Mouse (Mus musculus) retina, postnatal 7 days (tissue): ENCODE measurements around the gene Rngtt.
"Not testable (repeated sequence)": the region's sequence is repeated elsewhere in the genome, so short reads cannot be mapped to it uniquely, and the experiment has no call there.

ENCODE experiments used
- DNase-seq: peaks from one replicate; pipeline ENCODE4 v3.0.0-alpha.2; 2012; ENCODE audit warnings: low read depth, low spot score

Gene Rngtt

GRCm38 (mm10) chr4:33309764-33310757 lies at the start of gene Rngtt:
Gene Rngtt, plus strand, starts transcription at chr4:33310311.
- peak; percentile 92 for DNase-seq

DNA sequence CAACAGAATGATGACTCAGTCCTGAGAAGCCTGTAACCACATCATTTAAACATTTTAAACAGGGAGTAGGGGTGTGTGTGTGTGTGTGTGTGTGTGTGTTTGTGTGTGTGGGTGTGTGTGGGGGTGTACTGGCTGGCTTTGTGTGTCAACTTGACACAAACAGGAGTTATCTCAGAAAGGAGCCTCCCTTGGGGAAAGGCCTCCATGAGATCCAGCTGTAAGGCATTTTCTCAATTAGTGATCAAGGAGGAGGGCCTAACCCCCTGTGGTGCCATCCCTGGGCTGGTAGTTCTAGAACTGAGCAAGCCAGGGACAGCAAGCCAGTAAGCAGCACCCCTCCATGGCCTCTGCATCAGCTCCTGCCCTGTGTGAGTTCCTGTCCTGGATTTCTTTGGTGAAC lies 49.8 kb upstream of the Rngtt start:
- DNase-seq: no peak

GRCm38 (mm10) chr4:33261311-33261753 lies 48.8 kb upstream of the Rngtt start:
- DNase-seq: no peak

GRCm38 (mm10) chr4:33262897-33263296 lies 47.2 kb upstream of the Rngtt start:
- DNase-seq: no peak

GRCm38 (mm10) chr4:33264979-33265726 lies 45.0 kb upstream of the Rngtt start:
- DNase-seq: no peak

DNA sequence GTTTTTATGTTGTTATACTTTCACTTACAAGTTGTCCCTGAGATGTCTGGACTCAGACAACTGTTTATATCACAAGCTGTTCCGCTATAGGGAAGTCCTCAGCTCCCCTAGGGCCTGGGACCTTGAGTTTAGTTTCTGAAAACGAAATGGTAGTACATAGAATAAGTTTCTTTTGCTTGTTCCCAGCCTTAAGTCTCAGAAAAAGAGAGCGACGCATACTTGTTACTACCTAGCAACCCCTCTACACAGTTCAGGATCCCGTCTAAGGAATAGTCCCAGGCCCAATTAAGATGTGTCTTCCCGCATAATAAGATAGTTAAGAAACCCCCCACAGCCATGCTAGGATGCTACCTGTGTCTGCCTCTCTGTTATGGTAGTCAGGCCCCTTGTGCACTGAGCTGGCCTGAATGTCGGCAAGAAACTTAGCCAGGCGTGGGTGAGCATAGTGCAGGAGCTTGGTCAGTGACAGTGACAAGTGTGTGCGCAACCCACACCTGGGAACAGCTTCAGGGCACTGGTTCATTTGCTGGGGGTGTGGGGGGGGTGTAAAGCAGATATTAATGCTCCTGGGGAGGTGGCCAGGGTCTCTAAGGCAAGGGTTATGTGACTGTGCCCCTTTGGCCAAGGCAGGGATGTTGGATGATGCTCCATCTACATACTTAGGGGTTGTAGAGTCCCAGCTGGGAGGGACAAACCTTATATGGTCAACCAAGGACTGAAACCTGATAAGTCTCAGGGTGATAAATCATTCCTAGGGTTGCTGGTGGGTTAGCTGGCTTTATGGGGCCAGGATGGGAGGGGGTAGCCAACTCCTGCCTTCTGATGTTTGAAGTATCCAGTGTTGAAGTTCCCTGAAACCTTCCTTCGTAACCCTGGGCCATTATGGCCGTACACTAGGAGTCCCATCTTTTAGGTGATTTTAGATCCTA lies 39.5 kb upstream of the Rngtt start:
- DNase-seq: no peak

DNA sequence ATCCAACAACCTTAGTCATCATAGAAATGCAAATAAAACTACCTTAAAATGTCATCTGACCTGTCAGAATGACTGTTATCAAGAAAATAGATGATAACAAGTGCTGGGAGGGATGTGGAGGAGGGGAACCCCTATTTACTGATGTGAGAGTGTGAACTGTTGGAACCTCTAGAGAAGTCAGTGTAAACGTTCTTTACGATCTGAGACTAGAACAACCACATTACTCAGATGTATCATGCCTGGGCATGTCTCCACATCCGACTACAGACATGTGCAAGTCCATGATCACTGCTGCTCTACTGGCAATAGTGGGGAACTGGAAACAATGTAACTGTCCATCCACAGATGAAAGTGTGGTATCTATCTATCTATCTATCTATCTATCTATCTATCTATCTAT lies 36.7 kb upstream of the Rngtt start:
- no peak for DNase-seq

DNA sequence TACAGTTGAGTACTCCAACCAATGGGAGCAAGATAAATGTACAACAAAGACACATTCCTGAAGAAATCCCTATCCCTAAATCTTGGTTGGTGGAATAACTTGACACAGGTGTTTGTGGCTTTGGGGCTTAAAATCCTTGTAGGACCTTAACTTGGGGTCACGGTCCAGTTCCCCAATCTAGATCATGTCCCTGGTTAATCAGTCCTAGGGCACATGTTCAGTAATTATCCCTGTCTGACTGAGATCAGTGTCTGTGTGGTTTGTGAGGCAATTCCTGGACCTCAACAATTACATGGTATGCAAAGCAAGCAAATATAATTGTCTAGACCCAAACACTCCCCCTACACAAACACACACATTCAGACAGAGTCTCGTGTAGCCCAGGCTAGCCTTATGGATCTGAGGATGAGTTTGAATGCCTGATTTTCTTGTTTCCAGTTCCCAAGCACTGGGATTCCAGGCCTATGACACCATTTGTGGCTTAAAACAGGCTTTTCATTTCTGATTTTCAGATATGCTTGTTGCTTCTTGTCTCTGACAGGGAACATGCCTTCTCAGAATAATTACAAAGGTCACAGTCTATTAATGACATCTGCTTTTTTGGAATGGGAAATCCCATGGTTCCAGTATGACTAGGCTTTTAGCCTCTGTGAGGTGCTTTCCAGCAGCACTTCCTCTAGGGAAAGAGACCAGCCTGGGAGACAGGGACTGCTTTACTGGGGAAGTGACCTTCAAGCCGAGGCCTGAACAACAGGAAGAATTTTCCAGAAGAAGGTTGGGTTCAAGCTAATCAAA lies 28.0 kb upstream of the Rngtt start:
- DNase-seq: no peak

- no peak for DNase-seq
Observed at GRCm38 (mm10) chr4:33284083-33284880, 25.8 kb upstream of the Rngtt start.

- DNase-seq: no peak
Observed at GRCm38 (mm10) chr4:33285448-33285847, 24.7 kb upstream of the Rngtt start.

DNA sequence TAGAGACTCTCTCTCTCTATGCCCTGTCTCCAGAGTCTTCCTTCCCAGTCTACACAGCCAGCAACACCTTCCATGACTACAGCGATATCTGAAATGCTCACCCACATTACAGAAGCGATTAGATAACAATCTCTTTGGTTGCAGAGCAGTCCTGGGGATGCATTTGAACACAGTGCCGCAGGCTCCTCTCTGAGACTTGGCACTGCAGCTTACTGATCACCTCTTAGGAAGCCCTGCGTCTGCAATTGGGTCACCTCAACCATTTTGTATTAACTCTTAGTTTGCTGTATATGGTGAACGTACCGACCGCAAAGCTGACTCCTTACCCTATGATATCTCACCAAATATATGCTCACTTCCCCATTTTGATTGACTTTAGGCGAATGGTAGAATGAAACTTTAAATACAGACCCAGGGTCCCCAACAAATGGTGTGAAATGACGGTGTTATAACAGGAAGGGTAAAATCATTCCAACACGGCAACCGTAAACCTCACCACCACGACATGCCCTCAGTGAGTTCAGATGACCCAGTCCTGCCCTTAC lies 20.9 kb upstream of the Rngtt start:
- DNase-seq: no peak

- DNase-seq: no peak
Observed at GRCm38 (mm10) chr4:33290002-33290401, 20.1 kb upstream of the Rngtt start, which contains the start of gene Pnrc1. Gene Pnrc1, minus strand, starts transcription at chr4:33290163.

GRCm38 (mm10) chr4:33290878-33291277 lies 19.2 kb upstream of the Rngtt start:
- DNase-seq: no peak

DNA sequence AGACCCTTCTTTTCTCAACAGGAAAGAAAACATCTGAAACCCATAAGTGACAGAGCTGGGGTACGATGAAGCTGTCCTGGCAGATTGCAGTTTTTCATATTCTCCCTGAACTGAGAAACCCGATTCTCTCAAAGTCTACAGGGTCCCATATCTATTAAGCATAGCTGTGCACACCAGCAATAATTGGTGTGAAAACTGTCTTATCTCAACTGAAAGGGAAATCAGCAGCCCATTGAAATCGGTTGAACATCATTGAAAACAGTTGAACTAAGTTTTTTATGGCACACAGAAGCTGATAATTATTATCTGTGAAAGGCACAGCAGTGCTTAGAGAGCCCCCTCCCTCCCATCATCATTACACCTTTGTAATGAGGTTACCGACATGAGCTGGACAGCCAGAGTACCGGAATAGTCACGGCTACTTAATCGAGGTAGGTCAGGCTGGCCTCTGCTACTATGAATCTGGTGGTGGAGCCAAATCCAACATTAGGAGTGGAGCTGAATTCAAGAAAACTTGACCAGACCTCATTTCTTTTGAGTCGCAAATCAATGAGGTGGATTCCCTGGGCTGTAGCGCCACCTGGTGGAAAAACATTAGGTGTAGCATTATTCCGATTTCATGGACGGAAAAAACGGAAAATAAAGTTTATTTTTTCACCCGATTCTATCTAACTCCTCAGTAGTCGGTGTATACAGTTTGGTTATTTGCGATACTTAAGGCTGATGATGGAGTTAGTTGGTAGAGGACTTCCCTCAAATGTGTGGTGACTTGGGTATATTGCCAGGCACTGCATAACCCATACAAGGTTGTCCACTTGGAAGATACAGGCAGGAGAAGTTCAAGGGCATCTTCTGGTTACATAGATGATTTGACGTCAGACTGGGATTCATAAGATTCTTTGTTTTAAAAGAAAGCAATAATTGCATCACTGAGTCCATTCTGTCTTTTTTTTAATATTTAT lies 17.4 kb upstream of the Rngtt start:
- peak; percentile 56 for DNase-seq

DNA sequence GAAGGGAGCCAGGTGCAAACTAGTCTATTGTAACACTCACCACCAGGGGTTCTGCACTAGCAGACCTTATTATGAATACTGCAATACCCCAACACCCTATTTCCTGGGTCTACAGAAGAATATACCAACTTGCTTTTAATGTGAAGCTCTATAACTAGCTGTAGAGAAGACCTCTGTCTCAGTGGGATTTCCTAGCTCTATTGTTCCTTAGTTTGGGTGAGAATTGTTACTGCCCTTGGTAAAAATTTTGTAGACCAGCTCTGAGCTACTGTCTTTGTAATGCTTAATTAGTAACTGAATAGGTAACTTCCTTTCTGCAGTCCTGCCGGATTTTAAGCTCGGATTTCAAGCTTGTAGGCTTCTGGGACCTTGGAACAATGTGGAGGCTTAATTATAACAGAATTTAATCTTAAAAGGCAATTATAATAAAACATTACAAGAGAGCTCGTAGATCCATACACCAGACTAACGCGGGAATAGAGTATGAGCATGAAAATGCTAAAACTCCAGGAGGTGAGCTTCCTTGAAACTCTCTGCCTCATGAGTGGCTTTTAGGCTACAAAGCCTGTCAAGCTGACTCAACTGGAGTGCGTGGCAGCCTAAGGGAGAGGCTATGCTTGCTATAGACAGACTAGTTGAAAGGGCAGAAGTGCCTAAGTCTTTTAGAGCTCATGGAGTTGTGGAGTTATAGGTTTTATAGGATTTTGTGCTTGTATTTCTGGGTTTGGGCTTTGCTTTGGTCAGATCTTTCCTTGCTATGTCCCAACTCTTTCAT lies 9.0 kb upstream of the Rngtt start:
- not testable (repeated sequence) for DNase-seq

- no peak for DNase-seq
Observed at GRCm38 (mm10) chr4:33303057-33303456, 7.1 kb upstream of the Rngtt start.

GRCm38 (mm10) chr4:33307146-33307545 lies 3.0 kb upstream of the Rngtt start:
- no peak for DNase-seq
